Mouse (Mus musculus) thymus, postnatal 0 days (tissue): ENCODE data around the gene Ccm2. TPM values are rescaled to one million over a fixed set of nuclear protein-coding genes. Genes with fewer than 3 reads are reported as not detected.

ENCODE experiments used
- DNase-seq: peaks from one replicate; pipeline ENCODE4 v3.0.0-alpha.2; 2015; ENCODE audit warnings: low spot score
- polyA plus RNA-seq: library from polyadenylated mRNA; unstranded; fragments of >200 nt; fragmentation: Nextera tagmentation; extraction: Ambion mirVana; gene quantifications from 2 replicates; pipeline ENCODE4 v1.2.1, GENCODE M21; 2015

Gene Ccm2
- polyA plus RNA-seq, 1 experiment from 2014 or later = 190 TPM

DNA sequence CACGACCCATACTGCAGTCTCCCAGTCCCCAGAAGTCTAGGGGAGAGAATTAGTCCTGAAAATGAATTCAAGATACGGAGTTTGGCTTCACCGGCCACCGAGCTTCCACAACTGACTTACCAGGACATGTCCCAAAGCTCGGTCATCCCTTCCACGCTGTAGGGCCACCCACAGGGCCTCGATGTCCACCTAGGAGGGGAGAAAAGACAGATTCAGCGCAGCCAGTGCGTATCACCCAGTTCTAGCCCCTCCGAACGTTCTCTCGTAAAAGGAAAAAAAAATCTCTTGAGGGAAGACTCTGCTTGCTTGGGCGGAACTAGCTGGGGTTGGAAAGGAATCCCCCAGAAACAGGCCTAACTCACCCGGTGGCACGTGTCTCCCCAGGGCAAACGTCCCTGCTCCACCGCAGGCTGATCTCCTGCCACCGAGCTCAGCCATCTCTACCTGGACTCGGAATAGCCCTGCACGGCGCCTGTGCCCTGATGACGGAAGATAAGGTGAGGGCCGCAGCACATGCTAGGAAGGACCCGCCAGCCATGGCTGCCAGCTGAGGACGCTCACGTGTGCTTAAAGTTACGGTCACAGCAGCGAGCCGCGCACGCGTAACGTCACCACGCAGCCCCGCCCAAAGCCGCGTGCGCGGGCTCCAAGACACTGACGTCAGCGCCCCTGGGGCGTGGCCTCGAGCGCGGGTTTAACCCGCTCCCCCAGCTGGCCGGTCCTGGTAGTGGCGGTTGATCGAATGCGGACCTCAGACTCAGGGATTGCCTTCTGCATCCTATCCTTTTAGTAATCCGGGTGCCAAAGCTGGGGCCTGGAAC lies 18.3 kb upstream of the Ccm2 start:
- peak; percentile 99 for DNase-seq

DNA sequence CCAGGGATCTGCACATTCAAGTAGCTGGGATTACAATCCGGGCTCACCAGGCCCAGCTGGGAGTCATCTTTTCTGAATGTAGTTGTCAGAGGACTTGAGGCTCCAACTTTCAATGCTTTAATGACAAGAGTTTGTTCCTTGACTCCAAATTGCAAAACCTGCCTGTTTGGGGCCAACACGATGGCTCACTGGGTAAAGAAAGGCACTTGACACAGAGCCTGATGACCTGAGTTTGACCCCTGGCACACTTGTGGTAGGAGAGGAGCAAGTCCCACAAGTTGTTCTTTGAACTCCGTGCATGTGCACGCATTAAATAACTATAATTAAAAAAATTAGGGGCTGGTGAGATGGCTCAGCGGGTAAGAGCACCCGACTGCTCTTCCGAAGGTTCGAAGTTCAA lies 16.7 kb upstream of the Ccm2 start:
- no peak for DNase-seq

DNA sequence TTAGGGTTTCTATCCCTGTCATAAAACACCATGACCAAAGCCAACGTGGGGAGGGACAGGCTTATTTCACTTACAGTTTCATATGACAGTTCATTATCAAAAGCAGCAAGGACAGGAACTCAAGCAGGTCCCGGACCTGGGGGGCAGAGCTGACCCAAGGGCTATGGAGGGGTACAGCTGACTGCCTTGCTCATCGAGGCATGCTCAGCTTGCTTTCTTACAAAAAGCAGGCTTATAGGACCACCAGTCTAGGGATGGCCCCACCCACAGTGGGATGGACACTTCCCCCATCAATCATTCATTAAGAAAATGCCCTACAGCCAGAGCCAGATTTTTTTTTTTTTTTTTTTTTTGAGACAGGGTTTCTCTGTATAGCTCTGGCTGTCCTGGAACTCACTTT lies 15.9 kb upstream of the Ccm2 start:
- no peak for DNase-seq

DNA sequence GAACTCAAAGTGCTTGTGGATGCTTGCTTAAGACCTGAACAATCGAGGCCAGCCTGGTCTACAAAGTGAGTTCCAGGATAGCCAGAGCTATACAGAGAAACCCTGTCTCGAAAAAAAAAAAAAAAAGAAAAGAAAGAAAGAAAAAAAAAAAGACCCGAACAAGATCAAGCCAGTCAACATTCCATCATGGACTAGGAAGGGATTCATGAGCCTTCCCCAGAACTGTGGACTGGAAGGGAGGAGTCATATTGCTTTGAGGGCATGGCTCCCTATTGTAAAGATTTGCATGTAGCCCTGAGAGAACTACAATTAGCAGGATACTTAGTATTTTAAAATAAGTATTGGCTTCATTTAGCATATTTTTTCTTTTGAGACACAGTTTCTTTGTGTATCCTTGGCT lies 2.0 kb upstream of the Ccm2 start:
- DNase-seq = no peak

DNA sequence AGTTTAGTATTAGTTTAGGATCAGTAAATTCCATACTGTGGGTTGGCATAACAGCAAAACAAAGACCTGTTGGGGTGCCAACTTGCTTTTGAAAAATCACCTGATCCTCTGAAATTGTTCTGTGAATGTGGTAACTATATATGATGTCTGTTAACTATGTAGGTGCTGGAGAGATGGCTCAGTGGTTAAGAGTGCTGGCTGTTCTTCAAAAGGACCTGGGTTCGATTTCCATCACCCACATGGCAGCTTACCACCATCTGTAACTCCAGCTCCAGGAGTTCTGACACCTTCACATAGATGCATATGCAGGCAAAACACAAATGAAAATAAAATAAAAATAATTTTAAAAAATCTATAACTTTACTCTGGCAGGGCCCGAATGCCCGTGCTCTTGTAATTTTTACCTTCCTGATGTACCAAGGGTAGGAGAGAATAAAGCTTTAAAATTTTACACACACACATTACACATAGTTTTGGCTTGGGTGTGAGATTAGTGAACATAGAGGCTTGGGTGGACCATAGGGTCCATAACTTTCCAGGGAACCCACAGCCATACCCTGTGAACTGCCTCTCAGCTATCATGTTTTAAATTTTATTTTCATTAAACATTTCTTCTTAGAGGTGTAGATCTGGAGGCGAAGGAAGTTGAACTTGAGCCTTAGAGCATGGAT lies 1.4 kb upstream of the Ccm2 start:
- no peak for DNase-seq

DNA sequence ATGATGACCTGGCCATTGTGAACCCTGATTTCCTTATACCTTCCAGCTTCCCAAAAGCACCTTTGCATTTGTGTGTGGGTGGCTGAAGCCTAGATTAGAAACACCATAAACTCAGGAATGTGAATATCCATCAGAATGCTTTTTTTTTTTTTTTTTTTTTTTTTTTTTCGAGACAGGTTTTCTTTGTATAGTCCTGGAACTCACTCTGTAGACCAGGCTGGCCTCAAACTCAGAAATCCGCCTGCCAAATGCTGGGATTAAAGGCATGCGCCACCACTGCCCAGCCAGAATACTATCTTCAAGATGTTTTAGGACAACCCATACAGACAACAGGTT lies 862 bp upstream of the Ccm2 start:
- no peak for DNase-seq

DNA sequence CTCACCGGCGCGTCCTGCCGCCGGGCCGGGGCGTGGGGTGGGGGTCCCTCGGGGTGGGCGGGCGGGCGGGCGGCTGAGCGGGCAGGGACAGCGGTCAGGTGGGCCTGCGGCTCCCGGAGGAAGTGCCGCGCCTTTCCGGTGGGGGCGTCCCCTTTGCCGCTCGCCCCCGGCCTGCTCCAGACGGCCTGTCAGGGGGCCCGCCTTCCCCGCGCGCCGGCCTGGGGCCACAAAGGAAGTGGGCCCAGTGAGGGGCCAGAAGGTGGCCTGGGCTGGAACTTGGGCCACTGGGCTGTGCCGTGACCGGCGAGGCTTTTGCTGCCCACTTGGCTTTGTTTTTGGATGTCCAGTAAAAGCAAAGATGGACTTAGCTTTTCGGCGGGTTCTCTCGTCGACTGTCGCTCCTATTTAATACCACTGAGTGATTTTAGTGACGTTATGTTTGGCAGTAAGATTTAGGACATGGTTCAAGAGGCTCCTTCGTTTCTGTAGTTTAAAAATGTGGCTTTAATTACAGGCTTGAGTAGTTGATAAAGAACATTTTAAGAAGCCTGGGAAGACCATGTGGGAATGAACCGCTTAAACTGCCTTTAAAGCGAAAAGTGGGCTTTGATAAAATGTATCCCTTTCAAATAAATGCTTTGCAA lies 472 bp downstream of the Ccm2 start:
- peak; percentile 59 for DNase-seq

DNA sequence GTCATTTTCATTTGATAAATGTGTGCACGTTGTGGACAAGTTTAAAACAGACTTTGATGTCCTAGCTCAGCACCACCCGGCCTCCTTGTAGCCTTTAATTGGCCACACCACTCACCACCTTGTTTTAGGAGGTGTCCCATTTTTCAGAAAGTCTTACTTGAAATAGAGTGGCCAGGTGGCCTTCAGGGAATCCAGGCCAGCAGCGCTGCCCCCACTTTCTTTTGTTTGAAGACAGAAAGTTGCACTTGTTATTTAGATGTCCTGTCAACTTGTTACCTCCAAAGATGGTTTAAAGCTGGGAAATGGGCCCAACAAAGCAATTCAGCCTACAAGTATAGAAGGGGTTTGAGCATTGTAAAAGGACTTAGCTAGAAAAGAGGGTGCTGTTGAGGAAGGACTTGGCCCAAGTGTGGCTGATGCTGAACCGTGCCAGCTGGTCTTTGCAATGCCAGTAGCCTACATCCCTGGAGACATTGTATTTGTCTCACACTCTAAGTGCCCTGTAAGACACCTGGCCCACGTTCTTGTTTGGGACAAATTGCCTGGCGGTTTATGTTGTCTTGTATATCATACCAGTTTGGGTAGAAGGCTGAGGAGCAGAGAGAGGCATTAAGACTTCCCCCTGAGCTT lies 1.1 kb downstream of the Ccm2 start:
- no peak for DNase-seq

DNA sequence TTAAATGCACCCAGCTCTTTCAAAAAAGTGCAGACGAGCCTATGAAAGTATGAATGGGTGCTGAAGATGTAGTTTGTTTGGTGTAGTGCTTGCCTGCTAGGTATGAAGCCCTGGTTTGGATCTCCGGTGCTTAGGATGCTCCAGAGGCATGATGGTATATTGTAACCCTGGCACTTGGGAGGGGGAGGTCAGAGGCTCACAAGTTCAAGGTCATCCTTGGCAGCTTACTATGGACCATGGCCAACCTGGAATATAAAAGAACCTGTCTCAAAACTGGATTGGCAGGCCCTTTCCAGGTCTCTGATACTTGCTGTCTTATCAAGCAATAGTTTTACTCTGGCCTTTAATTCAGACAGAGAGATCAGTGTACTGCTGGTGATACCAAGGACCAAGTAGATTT lies 3.1 kb downstream of the Ccm2 start:
- DNase-seq = no peak

DNA sequence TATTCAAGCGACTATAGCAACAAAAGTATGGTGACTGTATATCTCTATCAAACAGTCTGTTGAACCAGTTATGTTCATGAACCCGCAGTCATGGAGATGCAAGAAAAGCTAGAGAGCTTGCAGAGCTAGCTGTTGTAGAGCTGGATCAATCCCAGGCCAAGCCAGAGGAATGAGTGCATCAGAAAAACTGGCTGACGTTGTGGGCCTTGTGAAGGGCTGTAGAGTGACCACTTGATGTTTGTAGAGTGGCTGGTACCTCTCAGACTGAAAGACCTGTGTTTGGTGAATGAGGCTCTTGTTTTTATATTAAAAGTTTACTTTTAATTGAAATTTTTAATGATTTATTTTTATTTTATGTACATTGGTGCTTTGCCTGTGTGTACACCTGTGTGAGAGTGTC lies 3.5 kb downstream of the Ccm2 start:
- no peak for DNase-seq

DNA sequence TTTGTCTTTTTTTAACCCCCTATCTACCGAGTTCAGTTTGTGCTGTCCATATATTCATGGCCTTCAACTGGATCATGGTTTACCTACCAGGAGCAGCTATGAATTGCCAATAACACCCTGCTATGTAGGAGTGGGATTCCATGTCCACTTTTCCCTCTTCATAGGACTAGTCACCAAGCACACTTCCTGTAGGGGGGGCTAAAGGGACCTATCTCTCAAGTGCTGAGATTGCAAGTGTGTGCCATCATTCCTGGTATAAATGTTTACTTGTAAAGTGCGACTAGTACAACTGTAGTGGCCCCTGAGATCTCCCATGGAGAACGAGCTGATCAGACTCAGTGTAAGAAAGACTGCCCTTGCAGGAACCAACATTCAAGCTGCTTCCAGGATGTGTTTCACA lies 11.5 kb downstream of the Ccm2 start:
- peak; percentile 42 for DNase-seq

DNA sequence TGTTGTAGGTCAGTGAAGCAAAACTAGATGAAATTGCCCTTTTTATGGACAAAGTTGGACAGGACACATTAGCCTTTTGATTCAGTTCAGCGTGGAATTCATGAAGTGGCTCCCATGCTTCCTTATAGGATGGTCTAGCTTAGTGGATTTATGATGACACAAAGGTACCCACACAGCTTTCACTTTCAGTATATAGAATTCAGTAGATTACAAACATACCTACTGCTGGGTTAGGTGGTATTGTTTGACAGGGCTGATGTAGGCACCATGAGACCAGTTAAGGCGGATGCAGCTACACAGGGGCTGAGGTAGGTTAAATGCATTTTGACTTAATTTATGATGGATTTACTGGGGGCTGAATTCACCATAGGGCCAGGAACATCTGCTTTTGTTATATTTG lies 13.3 kb downstream of the Ccm2 start:
- DNase-seq = no peak

DNA sequence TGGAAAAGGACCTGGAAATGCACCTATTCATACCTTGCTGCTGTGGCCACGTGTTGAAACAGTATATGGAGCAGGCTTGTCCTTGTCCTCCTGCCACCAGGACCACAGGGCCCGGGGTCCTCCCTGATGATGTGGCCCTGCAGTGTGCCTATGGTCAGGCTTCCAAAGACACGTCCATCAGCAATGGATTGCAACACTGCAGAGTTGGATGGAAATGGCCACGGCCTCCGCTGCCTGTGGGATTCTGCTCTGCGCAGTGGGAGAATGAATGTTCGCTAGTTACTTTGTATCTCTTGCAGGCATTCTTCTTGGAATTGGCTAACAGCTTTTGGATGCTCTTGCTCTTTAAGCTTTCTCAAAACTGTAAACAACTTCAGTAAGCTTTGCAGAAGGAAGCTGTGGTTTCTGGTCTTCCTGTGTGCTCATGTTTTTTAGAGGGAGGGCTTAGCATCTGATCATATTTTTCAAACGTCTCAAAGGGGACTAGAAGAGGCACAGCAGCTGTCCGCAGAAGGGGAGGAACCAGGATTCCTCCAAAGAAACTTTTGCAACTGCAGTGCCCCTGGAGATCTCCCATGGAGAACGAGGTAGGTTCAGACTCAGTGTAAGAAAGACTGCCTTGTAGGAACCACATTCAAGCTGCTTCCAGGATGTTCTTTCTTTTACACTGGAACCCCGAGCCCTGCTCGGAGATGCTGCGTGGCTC lies 14.1 kb downstream of the Ccm2 start:
- DNase-seq = peak; percentile 86

DNA sequence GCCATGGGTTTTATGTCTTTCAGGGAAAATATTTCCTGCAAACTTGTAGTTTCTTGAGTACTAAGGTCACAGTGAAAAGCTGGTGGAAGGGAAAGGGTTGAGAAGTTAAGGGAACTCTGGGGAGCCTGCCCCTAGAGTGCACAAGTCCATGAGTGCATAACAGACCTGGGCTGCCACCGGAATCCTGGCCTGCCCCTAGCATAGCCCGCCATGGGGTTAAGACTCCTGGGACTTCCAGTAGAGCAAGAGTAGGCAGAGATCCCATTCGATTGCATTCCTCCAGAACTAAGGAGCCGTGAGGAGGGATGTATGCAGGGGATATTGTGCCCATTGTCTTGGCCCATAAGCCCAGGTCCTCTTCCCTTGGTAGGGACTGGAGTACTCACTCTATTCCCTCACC lies 14.8 kb downstream of the Ccm2 start:
- DNase-seq = no peak

DNA sequence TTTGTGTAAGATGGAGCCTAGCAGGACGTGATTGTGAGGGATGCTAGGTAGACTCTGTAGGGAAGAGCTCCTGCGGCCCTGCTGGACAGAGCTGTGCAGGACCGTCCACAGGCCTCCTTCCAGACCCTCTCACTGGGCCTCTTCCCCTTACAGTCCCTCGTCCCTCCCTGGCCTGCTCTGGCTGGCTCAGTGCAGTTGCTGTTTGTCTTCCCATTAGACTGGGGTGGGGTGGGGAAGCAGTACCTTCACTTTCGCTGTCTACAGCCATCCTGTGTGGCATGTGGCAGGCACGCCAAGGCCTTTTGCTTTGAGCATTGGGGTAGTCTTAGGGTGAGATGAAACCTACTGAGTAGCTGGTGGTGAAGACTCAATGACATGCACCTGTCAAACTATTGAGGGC lies 15.7 kb downstream of the Ccm2 start:
- peak; percentile 41 for DNase-seq

DNA sequence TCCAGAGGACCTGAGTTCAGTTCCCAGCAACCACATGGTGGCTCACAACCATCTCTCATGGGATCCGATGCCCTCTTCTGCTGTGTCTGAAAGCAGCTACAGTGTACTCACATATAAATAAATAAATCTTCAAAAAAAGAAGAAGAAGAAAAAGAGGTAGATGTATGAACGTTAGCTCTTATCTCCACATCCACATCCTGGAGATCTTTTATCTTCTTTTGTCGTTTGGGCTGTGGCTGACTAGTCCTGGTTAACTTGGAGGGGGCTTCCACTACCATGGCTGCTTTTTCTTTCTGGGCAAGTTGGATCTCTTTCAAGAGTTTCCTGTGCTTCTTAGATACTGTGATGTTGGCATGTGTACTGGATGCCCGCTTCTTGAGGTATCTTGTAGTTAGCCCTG lies 16.5 kb downstream of the Ccm2 start:
- no peak for DNase-seq

DNA sequence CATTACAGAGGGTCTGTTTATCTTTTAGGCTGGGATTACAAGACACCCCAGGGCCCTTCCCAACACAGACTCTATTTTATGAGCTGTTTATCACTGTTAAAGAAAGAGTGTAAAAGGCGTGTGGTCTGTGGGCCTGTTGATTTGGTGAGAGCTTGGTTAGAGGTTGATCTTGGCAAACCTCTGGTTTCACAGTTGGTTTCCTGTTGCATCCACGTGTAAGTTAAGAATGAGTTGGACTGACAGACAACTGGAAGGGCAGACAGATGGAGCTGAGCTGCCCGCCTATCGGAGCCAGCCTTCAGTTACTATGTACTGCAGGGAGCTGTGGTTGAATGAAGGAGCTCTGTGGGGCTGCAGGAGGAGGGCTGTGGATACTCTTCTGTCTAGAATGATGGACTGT lies 19.8 kb downstream of the Ccm2 start:
- no peak for DNase-seq

DNA sequence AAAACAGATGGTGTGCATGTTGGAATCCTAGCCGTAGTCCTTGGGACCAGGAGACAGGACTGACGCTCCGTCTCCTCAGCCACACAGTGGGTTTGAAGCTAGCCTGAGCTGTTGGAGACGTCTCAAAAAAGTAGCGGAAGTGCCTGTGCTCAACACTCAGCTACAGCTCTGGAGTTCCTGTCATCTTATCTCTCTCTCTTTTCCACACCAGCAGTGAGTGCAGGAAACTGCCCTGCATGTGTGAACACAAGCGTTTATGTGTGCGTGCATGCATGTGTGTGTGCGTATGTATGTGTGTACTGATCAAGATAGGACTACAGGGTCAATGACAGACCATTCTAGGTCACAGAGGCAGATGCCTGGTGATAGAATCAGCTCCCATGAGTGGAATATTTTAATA lies 21.3 kb downstream of the Ccm2 start:
- no peak for DNase-seq

DNA sequence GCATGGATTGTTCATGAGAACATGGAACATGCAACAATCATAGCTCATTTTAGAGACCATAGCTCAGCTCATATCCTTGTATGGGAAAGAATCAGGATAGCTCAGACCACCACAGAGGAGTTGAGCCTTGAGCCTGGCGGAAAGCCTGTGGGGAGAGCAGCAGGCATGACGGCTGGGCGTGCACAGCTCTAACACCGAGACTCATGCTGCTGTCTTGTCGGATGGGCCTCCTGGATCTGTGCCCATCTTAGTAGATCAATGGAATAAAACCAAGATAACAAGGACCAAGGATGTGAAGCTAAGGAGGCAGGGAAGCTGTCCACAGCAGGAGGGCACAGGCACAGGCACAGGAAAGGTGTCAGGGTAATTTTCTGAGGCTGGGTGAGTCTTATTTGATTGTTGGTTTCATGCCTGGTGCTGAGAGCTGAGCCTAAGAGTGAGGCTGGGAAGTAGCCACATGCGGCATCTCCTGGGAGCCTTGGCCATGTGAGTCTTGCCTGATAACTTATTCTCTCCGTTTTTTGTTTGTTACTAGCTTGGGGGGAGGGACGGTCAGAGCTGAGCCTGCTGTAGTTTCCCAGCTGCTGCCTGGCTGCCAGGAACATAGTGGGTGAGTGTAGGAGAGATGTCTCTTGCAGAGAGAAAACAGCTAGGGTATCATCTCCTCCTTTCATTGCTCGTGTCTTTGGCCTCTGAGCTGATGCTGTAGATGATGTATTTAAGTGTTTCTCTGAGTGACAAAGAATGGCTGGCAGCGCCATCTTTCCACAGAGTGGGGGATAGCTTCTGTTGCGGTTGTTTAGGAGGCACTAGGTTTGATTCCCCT lies 22.1 kb downstream of the Ccm2 start:
- DNase-seq = peak; percentile 49

DNA sequence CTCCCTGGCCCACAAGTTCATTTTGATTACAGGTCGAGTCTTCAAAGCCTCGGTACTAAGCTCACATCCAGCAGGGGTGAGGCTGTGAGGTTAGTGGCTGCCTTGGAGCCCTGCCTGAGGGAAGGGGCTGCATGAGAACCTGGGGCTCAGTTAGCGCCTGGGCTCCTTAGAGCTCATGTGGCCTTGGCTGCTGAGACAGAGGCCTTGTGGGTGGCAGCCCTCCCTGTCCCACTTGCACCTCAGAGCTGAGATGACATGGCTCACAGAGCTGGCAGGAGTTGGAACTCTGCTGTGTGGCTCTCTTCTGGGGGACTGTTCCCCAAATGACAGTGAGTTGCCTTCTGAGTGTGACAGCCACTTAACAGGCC lies 22.7 kb downstream of the Ccm2 start:
- no peak for DNase-seq

DNA sequence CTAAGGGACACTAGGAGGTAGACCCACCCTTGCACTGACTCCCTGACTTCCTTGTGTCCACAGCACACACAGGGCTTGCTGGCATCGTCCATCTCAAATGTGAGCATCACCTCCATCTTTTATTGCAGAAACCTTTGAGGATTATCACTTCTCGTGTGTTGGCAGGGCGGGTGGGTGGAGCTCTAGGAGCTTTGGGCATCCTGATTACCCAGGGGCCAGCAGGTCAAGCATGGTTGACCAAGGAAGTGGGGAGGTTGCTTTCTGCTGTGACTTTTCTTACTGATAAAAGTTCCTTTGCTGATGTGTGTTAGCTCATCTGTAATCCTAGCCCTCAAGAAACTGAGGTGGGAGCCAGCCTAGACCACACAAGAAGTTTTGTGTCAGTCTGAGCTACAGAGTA lies 29.5 kb downstream of the Ccm2 start:
- no peak for DNase-seq
